Mouse (Mus musculus) hindbrain, embryonic 10.5 days (tissue): ENCODE data around the gene Wasl. TPM values are rescaled to one million over a fixed set of nuclear protein-coding genes. Genes with fewer than 3 reads are reported as not detected.

ENCODE experiments used
- DNase-seq: peaks from one replicate; pipeline ENCODE4 v3.0.0-alpha.2; 2017; ENCODE audit warnings: low spot score
- H3K27ac ChIP-seq: fragments of 300-500 bp; sonication (generic); 2 replicates; pipeline ENCODE4 v1.5.1; 2016; ENCODE audit warnings: mild to moderate bottlenecking, moderate library complexity
- H3K27me3 ChIP-seq: fragments of 300-500 bp; sonication (generic); 2 replicates; pipeline ENCODE4 v1.6.1; 2016; ENCODE audit warnings: mild to moderate bottlenecking; ENCODE audit not compliant: poor library complexity, insufficient read depth, severe bottlenecking
- H3K36me3 ChIP-seq: fragments of 300-500 bp; sonication (generic); 2 replicates; pipeline ENCODE4 v1.6.1; 2016; ENCODE audit warnings: mild to moderate bottlenecking, moderate library complexity
- H3K4me1 ChIP-seq: fragments of 300-500 bp; sonication (generic); replicated peaks from 2 replicates; pipeline ENCODE4 v1.6.1; 2016; ENCODE audit warnings: mild to moderate bottlenecking
- H3K4me3 ChIP-seq: fragments of 300-500 bp; sonication (generic); 2 replicates; pipeline ENCODE4 v1.5.1; 2016; ENCODE audit warnings: mild to moderate bottlenecking, moderate library complexity
- H3K9me3 ChIP-seq: fragments of 300-500 bp; sonication (generic); 2 replicates; pipeline ENCODE4 v1.6.1; 2016; ENCODE audit warnings: mild to moderate bottlenecking, moderate library complexity
- WGBS: fragments of 180-500 bp; shearing (Covaris S2); methylation state at CpG from one replicate; pipeline ENCODE4 v1.1.7; 2016; 5-methylcytosine and 5-hydroxymethylcytosine counted together
- polyA plus RNA-seq: library from polyadenylated mRNA; unstranded; fragments of >200 nt; fragmentation: Nextera tagmentation; extraction: Ambion mirVana; gene quantifications from 2 replicates; pipeline ENCODE4 v1.2.1, GENCODE M21; 2016

Wasl gene
- polyA plus RNA-seq: 63.6 and 68.3 TPM in 2 replicates

DNA sequence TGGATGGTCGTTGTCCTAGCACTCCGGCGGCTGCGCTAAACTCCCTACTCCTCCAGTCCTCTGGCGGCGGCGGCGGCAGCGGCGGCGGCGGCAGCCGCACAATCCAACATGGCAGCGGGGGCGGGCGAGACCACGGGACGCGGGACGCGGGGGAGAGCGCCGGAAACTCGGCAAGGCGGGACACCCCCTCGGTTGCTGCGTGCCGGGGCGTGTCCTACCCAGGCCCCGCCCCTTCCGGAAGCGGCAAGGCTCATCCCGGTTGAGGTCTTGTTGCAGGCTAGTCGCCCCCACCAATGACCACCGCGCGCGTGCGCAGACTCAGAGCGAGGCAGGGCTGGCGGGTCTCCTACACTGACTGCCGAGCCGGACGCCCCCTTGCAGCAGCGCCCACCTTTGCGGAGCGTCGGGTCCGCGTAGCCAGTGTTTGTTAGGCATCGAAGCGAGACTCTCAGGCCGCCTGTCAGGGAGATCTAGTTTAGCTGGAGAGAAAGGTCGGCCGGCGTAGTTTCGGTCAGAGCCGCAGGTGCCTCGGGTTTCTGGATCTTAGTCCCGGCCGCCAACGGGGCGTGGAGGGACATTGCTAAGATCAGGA lies at the start of gene Wasl:
Gene Wasl (minus strand): TSS at position 143 of the 592 bp plus-strand sequence.
- H3K27me3 ChIP-seq: no peaks in the 10 kb centered on the region
- no peaks in the 10 kb centered on the region for H3K9me3 ChIP-seq
- peak within 1 kb of the TSS; percentile 89 for H3K4me3 ChIP-seq
- WGBS: under 1% methylated on average over 61 of the region's 63 CpGs
- H3K4me1 ChIP-seq: peaks cover 20% of the 10 kb centered on the region
- H3K27ac ChIP-seq: peak within 1 kb of the TSS; percentile 96
- H3K36me3 ChIP-seq: peaks cover 12% of the 10 kb centered on the region; the same call in 1 of the 2 replicates
- DNase-seq: peak; percentile 99

DNA sequence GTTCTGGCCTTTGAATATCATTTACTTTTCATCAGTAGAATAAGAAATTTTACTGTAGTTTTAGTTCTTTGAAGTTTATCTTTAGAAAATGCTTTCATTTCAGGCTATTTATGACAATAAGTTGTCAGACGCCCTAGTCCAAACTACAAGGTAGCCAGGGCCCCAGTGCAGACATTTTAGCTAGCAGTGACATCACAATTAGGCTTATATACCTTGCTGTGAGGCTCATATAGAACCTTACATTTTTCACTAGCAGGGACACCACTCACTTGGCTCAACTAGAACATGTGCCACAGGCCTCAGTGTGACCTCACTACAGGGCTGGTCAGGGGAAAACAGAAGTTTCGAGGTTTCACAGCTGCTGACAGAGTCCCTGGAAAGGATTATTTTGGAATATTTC lies 42.7 kb upstream of the Wasl start:
- Histone ChIP-seq H3K4me1 (no peaks in the 10 kb centered on the region), H3K9me3 (no peaks in the 10 kb centered on the region), H3K27ac (no peak overlapping the region), H3K36me3 (no peaks in the 10 kb centered on the region), H3K4me3 (no peak overlapping the region), H3K27me3 (no peaks in the 10 kb centered on the region)
- no peak for DNase-seq
- WGBS: 81% methylated on average over 2 of the region's 2 CpGs

DNA sequence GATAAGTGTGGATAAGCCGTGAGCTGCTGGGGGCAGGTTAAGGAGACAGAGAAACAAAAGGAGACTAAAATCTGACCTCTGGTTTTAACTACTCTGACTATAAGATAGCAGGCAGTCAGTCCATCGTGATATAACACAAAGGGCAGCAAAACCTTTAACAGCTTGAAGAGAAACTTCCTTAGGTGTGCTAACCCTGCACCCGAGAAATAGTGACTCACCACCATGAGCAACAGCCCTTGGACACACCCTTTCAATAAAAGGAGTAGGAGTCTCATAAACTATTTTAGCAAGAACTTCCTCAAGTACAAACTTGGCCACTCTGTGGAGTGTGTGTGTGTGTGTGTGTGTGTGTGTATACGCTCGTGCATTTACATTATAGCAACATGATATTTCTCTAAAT lies 42.3 kb upstream of the Wasl start:
- Histone ChIP-seq H3K36me3 (no peaks in the 10 kb centered on the region), H3K27ac (no peak overlapping the region), H3K9me3 (no peaks in the 10 kb centered on the region), H3K4me3 (no peak overlapping the region), H3K4me1 (no peaks in the 10 kb centered on the region), H3K27me3 (no peaks in the 10 kb centered on the region)
- WGBS: 90% methylated on average over 5 of the region's 5 CpGs
- no peak for DNase-seq

DNA sequence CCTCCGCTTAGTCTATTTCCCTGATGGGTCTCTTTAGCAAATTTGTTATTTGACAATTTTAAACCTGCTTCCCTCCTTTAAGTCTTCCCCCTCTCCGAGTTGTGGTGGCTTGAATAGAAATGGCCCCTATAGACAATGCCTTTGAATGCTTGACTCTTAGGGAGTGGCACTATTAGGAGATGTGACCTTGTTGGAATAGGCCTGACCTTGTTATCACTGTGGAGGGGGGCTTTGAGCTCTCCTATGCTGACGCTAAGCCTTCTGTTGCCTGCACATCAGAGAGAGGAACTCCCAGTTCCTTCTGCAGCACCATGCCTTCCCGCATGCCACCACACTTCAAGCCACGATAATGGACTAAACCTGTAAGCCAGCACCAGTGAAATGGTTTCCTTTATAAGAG lies 32.4 kb upstream of the Wasl start:
- Histone ChIP-seq H3K27ac (no peak overlapping the region), H3K4me3 (no peak overlapping the region), H3K36me3 (no peaks in the 10 kb centered on the region), H3K4me1 (no peaks in the 10 kb centered on the region), H3K9me3 (no peaks in the 10 kb centered on the region), H3K27me3 (no peaks in the 10 kb centered on the region)
- DNase-seq: no peak
- 84% methylated on average over 5 of the region's 5 CpGs for WGBS

DNA sequence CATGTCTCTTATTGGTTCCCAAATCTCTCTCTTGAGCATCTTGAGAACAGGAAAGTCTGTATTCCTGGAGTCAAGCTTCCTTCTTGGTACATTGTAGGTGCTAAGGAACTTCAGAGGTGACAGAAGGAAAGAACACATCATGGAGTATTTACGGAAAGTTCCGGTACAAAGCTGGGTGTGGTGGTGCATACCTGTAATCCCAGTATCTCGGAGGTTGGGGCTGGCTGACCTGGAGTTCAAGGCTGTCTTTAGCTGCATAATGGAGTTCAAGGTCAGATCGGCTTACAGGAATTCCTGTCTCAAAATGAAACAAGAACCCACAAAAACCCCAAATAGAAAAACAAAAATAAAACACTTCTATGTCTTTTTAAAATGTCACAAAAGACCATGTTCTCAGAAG lies 31.3 kb upstream of the Wasl start:
- H3K27ac ChIP-seq: no peak overlapping the region
- no peaks in the 10 kb centered on the region for H3K4me1 ChIP-seq
- no peaks in the 10 kb centered on the region for H3K27me3 ChIP-seq
- H3K4me3 ChIP-seq: no peak overlapping the region
- WGBS: 86% methylated on average over 4 of the region's 4 CpGs
- H3K9me3 ChIP-seq: no peaks in the 10 kb centered on the region
- DNase-seq: no peak
- no peaks in the 10 kb centered on the region for H3K36me3 ChIP-seq

DNA sequence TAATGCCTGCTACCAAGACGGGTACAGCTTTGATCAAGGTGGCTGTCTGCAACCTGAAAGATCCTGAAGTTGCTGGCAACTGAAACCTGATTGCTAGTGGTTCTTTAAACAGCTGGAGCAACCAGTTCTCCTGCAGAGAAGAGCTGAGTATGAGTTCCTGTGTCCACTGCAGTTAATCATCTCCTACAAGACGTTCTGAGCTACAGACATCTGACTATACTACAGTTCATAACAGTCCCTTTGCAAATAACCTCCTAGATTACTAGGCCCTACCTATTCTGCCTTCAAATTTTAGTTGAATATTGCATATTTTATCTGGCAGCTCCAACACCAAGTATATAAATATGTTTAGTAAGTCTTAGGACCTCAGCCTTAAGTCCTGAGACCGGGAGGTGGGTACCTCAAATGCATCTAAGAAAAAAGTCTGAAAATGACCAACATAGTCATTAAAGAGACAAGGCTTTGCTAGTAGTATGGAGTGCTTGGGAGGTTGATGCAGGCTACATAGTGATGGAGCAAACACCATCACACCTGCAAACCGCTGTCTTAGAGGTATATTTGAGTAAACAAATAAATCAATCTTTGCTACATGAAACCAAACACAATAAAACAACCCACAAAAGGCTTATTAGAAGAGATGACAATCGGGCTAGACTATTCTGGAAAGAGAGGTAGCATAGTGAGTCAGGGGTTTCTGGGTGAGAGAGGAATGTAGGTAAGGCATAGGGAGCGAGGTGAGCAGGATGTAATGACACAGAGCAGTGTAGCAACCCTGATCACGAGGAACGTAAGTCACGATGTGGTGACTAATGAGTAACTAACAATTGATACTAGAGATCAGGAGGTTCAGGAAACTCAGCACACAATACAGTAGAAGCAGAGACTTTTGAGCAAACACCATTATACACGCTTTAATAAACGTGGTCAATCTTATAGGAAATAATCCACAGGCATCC lies 29.9 kb upstream of the Wasl start:
- Histone ChIP-seq H3K4me1 (no peaks in the 10 kb centered on the region), H3K36me3 (no peaks in the 10 kb centered on the region), H3K27ac (no peak overlapping the region), H3K27me3 (no peaks in the 10 kb centered on the region), H3K9me3 (no peaks in the 10 kb centered on the region), H3K4me3 (no peak overlapping the region)
- no peak for DNase-seq
- WGBS: 90% methylated on average over 11 of the region's 11 CpGs

DNA sequence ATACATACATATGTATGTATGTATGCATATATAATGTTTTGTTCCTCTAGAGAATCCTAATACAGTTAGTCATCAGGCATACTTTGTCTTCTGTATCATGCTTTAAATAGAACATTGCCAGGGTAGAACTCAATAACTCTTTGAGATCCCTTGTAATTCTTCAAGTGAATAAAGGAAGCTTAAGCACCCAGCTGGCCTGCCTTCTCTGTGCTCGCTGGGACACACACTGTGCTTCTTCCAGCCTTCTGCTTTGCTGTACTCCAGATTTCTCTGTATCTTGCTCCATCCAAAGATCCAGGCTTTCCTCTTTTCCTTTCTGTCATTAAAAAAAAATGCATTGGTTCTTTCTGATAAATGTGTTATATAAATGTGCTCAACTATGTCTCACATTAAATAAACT lies 23.1 kb upstream of the Wasl start:
- no peaks in the 10 kb centered on the region for H3K9me3 ChIP-seq
- H3K27ac ChIP-seq: no peak overlapping the region
- DNase-seq: no peak
- 50% methylated on average over 1 of the region's 1 CpGs for WGBS
- no peak overlapping the region for H3K4me3 ChIP-seq
- H3K36me3 ChIP-seq: no peaks in the 10 kb centered on the region
- H3K27me3 ChIP-seq: no peaks in the 10 kb centered on the region
- no peaks in the 10 kb centered on the region for H3K4me1 ChIP-seq

DNA sequence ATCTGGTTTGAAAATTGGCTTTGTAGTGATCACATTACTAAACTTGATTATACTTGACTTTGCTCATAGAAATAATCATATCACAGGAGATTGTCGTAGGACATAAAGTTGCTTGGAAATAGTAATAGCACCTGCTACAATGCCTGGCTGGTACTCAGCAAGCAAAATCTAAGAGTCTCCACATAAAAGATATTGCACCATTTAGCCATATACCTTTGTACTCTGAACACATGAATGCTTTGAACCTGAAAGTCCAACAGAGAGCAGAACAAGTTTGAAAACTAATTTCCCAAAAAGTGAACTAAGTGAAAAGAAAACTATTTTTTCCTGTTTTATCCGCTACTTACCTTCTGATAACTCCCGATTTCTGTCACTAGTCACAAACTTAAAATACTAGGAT lies 18.3 kb upstream of the Wasl start:
- 96% methylated on average over 3 of the region's 3 CpGs for WGBS

DNA sequence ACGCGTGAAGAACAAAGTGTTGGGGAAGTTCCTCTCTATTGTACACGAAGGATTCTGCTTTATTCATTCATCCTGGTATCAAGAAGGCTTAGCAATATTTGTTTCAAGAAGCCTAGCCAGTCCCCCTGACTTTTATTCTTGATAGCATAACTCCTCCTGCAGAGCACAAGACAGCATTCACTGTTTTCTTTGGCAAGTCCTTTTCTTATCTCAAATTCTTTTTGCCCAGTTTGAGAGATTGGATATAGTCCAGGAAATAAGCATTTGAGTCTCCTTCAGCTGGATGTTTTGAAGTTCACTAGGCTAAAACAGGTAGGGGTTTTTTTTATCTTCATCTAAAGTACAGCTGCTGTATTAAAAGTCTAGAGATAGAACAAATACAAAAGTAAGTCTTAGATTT lies 3.0 kb upstream of the Wasl start:
- DNase-seq: no peak
- no peaks in the 10 kb centered on the region for H3K9me3 ChIP-seq
- no peak overlapping the region for H3K27ac ChIP-seq
- peaks cover 8% of the 10 kb centered on the region for H3K4me1 ChIP-seq
- 80% methylated on average over 3 of the region's 3 CpGs for WGBS
- H3K27me3 ChIP-seq: no peaks in the 10 kb centered on the region
- no peak overlapping the region for H3K4me3 ChIP-seq
- no peaks in the 10 kb centered on the region for H3K36me3 ChIP-seq

More for the DNA sequence above, 18.3 kb upstream of the Wasl start:
- Histone ChIP-seq H3K27ac (no peak overlapping the region), H3K36me3 (no peaks in the 10 kb centered on the region), H3K27me3 (no peaks in the 10 kb centered on the region), H3K4me3 (no peak overlapping the region), H3K9me3 (no peaks in the 10 kb centered on the region), H3K4me1 (no peaks in the 10 kb centered on the region)
- DNase-seq: no peak

DNA sequence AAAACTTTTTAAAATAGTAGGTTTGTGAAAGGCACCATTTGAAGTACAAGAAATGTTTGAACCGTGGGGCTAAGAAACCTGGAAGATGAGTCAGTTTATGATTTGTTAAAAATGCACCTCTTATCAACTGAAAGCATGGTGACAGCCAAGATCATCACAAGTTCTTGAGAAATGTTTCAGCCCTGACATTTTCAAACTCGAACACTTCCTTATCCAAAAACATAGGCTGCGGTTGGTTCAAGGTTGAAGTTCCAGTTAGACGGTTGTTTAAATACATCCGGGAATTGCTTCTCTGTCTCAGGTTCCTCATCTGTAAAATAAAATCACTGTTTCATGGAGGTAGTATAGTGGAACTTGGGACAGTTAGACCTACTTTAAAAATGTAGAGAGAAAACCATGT lies 1.4 kb upstream of the Wasl start:
- 90% methylated on average over 5 of the region's 5 CpGs for WGBS
- Histone ChIP-seq H3K27ac (no peak overlapping the region), H3K9me3 (no peaks in the 10 kb centered on the region), H3K4me1 (peaks cover 20% of the 10 kb centered on the region), H3K36me3 (peaks cover 3% of the 10 kb centered on the region; the same call in 1 of the 2 replicates), H3K27me3 (no peaks in the 10 kb centered on the region), H3K4me3 (no peak overlapping the region)
- no peak for DNase-seq

DNA sequence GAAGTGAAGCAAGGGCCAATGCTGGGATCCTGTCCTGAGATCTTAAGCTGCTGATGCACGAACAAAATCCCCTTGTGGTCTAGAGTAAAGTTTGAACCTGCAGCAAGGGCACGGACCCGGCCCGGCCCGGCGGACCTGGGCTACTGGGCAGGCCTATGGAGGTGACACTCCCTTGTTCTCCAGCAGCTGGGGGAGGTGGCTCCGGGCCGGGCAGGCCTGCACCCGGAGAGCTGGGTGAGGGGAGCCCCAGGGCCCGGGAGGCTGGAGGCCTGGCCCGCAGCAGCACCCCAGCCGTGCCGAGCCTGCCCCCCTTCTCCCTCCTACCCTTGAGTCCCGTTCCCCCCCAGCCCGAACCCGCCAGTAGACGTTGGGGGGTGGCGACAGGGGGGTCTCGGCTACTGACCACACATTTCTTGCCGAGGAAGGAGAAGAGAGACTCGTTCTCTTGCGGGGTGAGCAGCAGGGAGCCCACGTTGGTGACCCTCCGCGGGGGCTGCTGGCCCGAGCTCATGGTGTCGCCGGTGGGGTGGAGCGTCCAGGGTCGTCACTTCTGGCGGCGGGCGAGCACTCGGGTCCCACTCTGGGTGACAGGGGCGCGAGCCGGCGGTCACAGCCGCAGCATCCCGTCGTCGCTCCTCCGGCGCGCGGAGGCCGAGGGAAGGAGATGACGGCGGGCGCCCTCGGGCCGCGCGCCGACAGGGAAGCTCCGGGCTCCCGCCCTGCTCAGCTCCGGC lies 509 bp downstream of the Wasl start:
- Histone ChIP-seq H3K4me1 (peaks cover 20% of the 10 kb centered on the region), H3K27me3 (no peaks in the 10 kb centered on the region), H3K27ac (peak overlapping the region; percentile 96), H3K36me3 (peaks cover 12% of the 10 kb centered on the region; the same call in 1 of the 2 replicates), H3K9me3 (no peaks in the 10 kb centered on the region), H3K4me3 (peak overlapping the region; percentile 89)
- under 1% methylated on average over 58 of the region's 58 CpGs for WGBS
- DNase-seq: peak; percentile 58

DNA sequence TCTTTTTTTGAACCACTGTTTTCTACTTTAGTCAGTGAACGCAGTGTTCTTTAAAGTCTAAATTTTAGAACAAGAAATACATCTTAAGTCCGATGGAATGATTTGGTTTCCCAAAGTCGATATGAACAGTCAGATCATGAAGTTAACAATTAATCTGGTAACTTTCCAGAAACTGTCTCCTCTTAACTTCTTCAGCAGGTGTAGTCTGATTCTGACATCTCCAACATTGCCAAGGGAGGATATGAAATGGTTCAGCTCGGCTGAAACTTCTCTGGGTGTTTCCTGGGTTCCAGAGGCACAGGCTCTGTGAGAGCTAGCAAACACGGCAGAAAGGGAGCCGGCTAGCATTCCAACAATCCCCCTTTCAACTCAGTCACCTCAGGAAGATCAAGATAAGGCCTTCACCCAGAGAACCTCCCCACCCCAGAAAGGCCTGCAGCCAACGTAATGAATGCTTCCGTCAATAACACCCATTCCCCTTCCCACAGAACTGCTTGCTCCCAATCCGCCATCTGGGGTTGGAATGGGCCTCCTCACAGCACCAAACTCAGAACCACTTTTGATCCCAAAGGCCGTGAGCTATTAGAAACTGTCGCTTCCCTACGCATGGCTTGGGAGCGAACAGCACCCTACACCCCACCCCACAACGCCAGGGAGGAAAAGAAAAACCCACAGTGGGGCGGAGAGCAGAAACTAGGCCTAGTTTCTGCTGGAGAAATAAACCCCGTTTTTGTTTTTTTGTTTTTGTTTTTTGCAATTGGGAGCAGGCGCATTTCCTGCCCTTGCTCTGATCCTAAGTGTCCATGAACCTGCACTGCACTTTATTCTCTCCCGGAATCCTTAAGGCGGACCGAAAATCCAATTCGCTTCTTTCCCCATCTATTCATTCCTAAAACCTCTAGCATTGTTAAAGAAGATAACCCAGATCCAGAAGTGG lies 1.3 kb downstream of the Wasl start:
- peak overlapping the region; percentile 89 for H3K4me3 ChIP-seq
- 12% methylated on average over 21 of the region's 21 CpGs for WGBS
- peak overlapping the region; percentile 96 for H3K27ac ChIP-seq
- peaks cover 12% of the 10 kb centered on the region; the same call in 1 of the 2 replicates for H3K36me3 ChIP-seq
- H3K9me3 ChIP-seq: no peaks in the 10 kb centered on the region
- H3K4me1 ChIP-seq: peaks cover 20% of the 10 kb centered on the region
- peak; percentile 24 for DNase-seq
- no peaks in the 10 kb centered on the region for H3K27me3 ChIP-seq
